Mouse (Mus musculus) frontal cortex, postnatal 25 days (tissue): Measurements from ENCODE around the gene Stim2.

ENCODE experiments used
- DNase-seq, 2 experiments: peaks; one replicate each; pipeline ENCODE4 v3.0.0; 2022; ENCODE audit warnings: low spot score in 2 of 2

Stim2 gene

DNA sequence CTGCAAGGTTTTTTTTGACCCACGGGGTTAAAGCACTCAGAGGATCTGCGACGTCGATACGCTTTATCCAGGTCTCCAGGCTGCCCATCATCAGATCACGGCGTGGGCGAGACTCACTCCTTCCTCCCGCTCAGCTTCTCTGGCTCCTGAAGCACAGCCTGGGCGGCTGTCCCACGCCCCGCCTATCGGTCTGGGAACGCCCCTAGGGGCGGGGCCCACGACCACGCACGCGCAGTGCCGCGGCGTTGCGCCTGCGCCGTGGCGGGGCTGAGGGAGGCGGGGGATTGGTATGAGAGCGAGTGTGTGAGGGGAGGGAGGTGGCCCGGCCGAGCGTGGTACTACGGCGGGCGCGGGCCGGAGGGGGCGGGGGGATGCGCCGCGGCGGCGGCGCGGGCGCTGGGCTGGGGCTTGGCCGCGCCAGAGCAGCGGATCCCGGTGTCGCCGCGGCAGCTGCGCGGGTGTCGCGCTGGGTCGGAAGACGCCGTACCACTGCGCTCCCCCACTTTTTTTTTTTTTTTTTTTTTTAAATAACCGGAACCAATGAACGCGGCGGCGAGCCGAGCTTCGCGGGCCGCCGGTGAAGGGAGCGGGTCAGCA lies at the start of gene Stim2:
Gene Stim2, plus strand, starts transcription at position 354 of the 597 bp plus-strand sequence.
- DNase-seq: peak; percentile 78 to 90

- DNase-seq: no peak
Observed at GRCm38 (mm10) chr5:53948606-53949266, 49.6 kb upstream of the Stim2 start.

GRCm38 (mm10) chr5:53950189-53950588 lies 48.1 kb upstream of the Stim2 start:
- no peak for DNase-seq

- DNase-seq: no peak
Observed at GRCm38 (mm10) chr5:53953216-53953615, 45.1 kb upstream of the Stim2 start.

- no peak for DNase-seq
Observed at GRCm38 (mm10) chr5:53953797-53954196, 44.5 kb upstream of the Stim2 start.

- DNase-seq: no peak
Observed at GRCm38 (mm10) chr5:53955966-53956365, 42.3 kb upstream of the Stim2 start.

DNA sequence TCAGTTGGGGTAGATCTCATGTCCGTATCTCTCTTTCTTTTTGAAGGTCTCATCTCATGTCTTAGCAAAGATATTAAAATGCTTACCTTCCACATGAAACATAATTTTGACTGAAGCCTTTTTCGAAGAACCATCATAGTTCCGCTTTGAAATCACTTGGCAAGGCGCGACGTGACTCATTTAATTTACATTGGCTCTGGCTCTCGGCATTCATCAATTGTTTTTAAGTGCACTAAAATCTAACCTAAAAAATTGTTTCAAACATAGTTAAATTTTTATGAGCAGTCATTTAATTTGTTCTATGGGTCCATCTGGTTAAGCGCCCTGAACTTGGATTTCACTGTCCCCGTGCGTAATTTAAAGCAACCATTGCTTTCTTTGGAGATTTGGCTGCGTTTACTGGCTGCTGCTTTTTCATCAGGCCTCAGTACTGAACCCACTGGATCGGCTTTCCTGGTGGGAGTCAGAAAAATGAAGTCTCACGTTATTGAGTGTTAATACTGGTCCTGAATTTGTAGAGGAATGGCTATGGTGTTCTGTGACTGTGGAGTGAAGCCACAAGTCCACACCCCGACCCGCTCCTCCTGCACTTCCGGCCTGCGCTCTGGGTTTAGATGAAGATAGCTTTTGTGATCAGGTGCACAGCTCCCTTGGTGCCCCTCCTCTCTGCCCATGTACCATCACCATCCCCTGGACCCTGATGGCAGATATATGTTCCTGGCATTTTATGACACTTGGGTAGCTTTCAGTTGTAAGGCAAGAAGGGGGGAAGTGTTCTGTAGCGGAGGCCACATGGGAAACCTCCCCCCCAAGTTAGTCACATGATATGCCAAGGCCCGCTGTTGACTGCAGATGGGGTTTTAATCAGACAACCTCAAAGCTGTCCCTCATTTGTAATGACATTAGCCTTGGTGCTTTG lies 41.6 kb upstream of the Stim2 start:
- DNase-seq: no peak

DNA sequence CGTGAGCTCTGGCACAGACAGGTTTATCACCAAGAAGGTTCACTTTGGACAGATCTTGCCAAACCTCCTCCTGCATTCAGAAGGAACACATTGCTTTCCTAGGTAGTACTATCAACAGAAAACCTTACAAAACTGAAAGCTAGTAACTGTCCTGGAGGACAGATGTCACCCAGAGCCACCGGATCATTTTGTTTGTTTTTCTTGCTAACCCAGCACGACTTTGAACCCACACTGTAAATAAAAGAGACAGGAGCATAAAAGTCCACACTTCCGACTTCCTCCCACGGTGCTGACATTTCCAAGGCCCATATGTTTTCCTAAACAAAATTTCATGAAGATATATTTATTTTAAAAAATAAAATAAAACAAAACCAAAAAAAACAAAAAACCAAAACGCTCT lies 41.0 kb upstream of the Stim2 start:
- DNase-seq: no peak

DNA sequence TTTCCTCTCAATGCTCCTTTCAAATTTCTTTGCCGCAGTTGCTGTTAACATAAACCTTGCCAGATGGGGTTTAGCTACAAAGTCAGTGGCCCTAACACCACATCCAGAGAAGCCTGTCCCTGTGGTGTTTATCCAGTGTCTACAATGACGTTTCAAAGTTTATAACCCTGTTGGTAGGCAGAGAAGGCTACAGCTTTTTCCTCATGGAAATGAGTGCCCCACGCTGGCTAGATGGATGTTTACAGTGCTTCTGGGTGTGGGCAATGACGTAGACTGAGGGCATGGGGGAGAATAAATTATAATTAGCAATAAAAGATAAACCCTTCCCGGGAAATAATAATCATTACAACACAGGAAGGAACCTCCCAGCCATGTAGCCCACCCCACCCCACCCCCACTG lies 37.1 kb upstream of the Stim2 start:
- no peak for DNase-seq

GRCm38 (mm10) chr5:53961830-53962515 lies 36.3 kb upstream of the Stim2 start:
- no peak for DNase-seq

DNA sequence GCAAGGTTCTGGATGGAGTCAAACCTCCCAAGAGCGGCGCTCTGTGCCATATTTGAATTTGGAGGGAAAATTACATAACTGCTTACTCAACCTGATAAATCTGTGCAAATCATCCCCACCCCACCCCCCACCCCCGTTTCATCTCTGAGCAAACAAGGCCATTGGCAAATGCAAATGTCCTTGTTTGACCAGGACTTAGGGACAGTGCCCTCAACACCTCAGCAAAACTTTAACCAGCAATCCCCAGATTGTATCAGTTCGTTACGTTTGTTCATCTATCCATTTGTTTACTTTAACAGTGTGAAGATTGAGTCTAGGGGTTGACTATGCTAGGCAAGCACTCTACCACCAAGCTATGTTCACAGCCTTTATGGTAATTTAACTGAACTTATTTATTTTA lies 32.6 kb upstream of the Stim2 start:
- DNase-seq: no peak

- no peak for DNase-seq
Observed at GRCm38 (mm10) chr5:53967560-53967959, 30.7 kb upstream of the Stim2 start.

GRCm38 (mm10) chr5:53970178-53970577 lies 28.1 kb upstream of the Stim2 start:
- DNase-seq: no peak

DNA sequence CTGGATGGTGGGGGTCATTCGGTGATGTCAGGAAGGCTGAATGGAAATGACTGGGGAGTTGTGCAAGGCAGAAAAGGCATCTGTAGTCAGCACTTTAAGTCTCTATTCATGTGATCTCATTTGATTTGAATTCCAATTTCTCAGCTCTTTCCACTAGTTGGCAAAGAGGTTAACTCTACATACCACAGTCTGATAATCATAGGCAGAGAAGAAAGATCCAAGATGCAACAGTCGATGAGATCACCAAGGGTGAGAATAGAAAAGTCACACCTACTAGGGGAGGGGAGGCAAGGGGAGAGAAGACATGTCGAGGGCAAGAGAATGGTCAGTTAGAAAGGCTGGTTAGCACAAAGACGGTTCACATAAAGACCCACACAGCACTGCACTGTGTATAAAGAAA lies 27.1 kb upstream of the Stim2 start:
- no peak for DNase-seq

DNA sequence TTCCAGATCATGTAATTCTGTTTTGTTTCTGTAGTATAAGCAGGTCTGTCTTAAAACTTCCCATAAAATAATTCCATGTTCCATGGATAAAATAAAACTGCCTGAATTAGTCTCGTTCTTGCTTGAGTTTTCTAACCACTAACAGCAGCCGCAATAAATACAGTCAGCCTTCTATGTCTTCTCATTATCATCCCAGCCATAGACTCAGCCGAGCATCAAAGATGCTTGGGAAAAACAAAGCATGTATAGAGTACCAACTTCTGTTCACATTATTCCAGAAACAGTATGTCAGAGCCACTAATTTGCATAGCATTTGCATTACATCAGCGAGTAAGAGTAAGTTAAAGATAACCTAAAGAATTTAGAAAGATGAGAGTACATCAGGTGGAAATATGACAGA lies 25.4 kb upstream of the Stim2 start:
- no peak for DNase-seq

DNA sequence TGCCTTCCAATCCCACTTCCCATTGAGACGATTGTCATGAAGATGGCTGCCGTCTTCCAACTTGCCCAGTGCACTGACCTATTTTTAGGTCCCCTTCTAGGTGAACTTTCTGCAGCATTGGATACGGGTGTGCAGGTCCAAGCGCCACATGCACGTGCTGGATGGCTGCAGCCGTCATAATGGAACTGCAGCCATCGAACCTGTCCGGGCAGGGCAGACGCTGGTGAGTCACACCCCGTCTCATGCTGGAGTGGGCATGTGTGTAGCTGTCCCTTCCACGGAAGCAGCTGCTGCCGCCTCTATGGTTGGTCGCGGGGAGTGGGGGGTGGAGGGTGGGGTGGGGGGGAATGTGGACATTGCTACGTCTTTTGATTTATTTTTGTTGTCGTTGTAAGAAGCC lies 21.8 kb upstream of the Stim2 start:
- no peak for DNase-seq

GRCm38 (mm10) chr5:53977060-53977459 lies 21.2 kb upstream of the Stim2 start:
- DNase-seq: no peak

GRCm38 (mm10) chr5:53983358-53983757 lies 14.9 kb upstream of the Stim2 start:
- DNase-seq: no peak

DNA sequence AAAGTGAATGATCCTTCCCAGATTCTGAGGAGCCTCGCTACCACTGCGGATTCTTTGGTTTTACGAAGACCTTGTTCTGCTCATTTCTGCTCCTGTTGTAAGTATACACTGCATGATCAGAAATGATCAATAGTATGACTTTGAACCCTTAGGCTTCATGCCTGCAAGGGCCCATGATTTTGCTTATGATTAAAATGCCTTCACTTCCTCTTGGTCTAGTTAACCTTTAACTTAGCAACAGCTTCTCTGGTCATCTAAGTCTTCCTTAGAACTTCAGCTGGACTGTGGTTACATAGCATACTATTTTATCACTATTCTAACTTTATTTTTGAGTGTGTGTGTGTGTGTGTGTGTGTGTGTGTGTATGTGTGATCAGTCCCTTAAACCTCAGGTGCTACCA lies 12.7 kb upstream of the Stim2 start:
- no peak for DNase-seq

GRCm38 (mm10) chr5:53987496-53987895 lies 10.8 kb upstream of the Stim2 start:
- no peak for DNase-seq

DNA sequence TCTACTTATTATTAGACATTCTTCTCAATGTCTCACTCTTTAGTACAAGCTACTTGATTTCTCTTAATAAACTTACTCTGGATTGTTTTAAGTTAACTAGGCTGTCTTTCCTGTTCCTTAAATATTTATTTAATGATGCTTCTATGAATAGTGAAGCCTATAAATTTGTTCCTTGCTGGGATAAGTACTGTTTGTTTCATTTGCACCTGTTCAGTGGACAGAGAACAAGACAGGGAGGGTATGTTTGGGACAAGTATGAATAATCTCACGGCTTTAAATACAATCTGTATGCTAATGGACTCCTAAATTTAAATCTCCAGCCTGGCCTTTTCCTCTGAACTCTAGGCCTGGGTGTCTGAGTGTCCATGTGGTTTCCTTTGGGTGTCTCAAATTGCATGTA lies 10.2 kb upstream of the Stim2 start:
- no peak for DNase-seq

GRCm38 (mm10) chr5:53992616-53993015 lies 5.7 kb upstream of the Stim2 start:
- DNase-seq: peak in 1 of 2 experiments; percentile 39
